Mouse (Mus musculus): ENCODE data around the gene Ptov1. TPM values are rescaled to one million over a fixed set of nuclear protein-coding genes. Genes with fewer than 3 reads are reported as not detected.

The Ptov1 gene
- polyA plus RNA-seq, 1 experiment from 2014 or later: 517 TPM

- WGBS: 78% methylated on average over 24 of the region's 24 CpGs
- Histone ChIP-seq H3K27ac (no peak overlapping the region), H3K9me3 (no peaks in the 10 kb centered on the region), H3K4me3 (no peak overlapping the region), H3K27me3 (replicated peaks) (no peaks in the 10 kb centered on the region), H3K9ac (no peak overlapping the region), H3K36me3 (replicated peaks) (peaks cover 25% of the 10 kb centered on the region), H3K4me1 (peaks cover 51% of the 10 kb centered on the region), H3K4me2 (no peak overlapping the region)
- ATAC-seq (replicated peaks): no peak
These were observed 4.7 kb downstream of the Ptov1 start for GRCm38 (mm10) chr7:44864595-44865542.

GRCm38 (mm10) chr7:44863982-44864494 is 5.5 kb downstream of the Ptov1 start:
- H3K9me3 ChIP-seq: no peaks in the 10 kb centered on the region
- no peak overlapping the region for H3K4me3 ChIP-seq
- 85% methylated on average over 11 of the region's 11 CpGs for WGBS
- peaks cover 25% of the 10 kb centered on the region for H3K36me3 ChIP-seq (replicated peaks)
- no peak overlapping the region for H3K4me2 ChIP-seq
- no peak overlapping the region for H3K27ac ChIP-seq
- no peaks in the 10 kb centered on the region for H3K27me3 ChIP-seq (replicated peaks)
- H3K4me1 ChIP-seq: peaks cover 51% of the 10 kb centered on the region
- ATAC-seq (replicated peaks): no peak
- no peak overlapping the region for H3K9ac ChIP-seq

- Histone ChIP-seq H3K27ac (no peak overlapping the region), H3K27me3 (replicated peaks) (no peaks in the 10 kb centered on the region), H3K9ac (no peak overlapping the region), H3K4me2 (no peak overlapping the region), H3K9me3 (no peaks in the 10 kb centered on the region), H3K4me3 (no peak overlapping the region), H3K4me1 (peaks cover 53% of the 10 kb centered on the region), H3K36me3 (replicated peaks) (peaks cover 25% of the 10 kb centered on the region)
- 91% methylated on average over 14 of the region's 14 CpGs for WGBS
- no peak for ATAC-seq (replicated peaks)
These were observed 6.4 kb downstream of the Ptov1 start for GRCm38 (mm10) chr7:44863210-44863609.

GRCm38 (mm10) chr7:44862434-44862833 is 7.2 kb downstream of the Ptov1 start:
- Histone ChIP-seq H3K27ac (no peak overlapping the region), H3K4me2 (no peak overlapping the region), H3K4me3 (no peak overlapping the region), H3K9ac (no peak overlapping the region), H3K9me3 (no peaks in the 10 kb centered on the region), H3K27me3 (replicated peaks) (no peaks in the 10 kb centered on the region), H3K4me1 (peaks cover 53% of the 10 kb centered on the region), H3K36me3 (replicated peaks) (peaks cover 25% of the 10 kb centered on the region)
- no peak for ATAC-seq (replicated peaks)
- 88% methylated on average over 8 of the region's 8 CpGs for WGBS

GRCm38 (mm10) chr7:44861429-44861816 is 8.2 kb downstream of the Ptov1 start:
- no peak overlapping the region for H3K4me2 ChIP-seq
- H3K4me1 ChIP-seq: peaks cover 46% of the 10 kb centered on the region
- H3K4me3 ChIP-seq: no peak overlapping the region
- peaks cover 25% of the 10 kb centered on the region for H3K36me3 ChIP-seq (replicated peaks)
- no peak overlapping the region for H3K27ac ChIP-seq
- H3K9ac ChIP-seq: no peak overlapping the region
- no peak for ATAC-seq (replicated peaks)
- no peaks in the 10 kb centered on the region for H3K9me3 ChIP-seq
- H3K27me3 ChIP-seq (replicated peaks): no peaks in the 10 kb centered on the region
- 76% methylated on average over 14 of the region's 14 CpGs for WGBS

- WGBS: 52% methylated on average over 22 of the region's 22 CpGs
- Histone ChIP-seq H3K9me3 (no peaks in the 10 kb centered on the region), H3K27ac (peak overlapping the region; percentile 27; the same call in 1 of the 2 replicates), H3K36me3 (replicated peaks) (peaks cover 25% of the 10 kb centered on the region), H3K4me3 (no peak overlapping the region; the same call in 1 of the 2 replicates), H3K9ac (no peak overlapping the region), H3K4me2 (no peak overlapping the region; the same call in 1 of the 2 replicates), H3K27me3 (replicated peaks) (no peaks in the 10 kb centered on the region), H3K4me1 (peaks cover 42% of the 10 kb centered on the region)
- no peak for ATAC-seq (replicated peaks)
These were observed 8.8 kb downstream of the Ptov1 start for GRCm38 (mm10) chr7:44860576-44861428.

- Histone ChIP-seq H3K27ac (no peak overlapping the region), H3K4me3 (no peak overlapping the region), H3K9ac (no peak overlapping the region), H3K9me3 (no peaks in the 10 kb centered on the region), H3K27me3 (replicated peaks) (no peaks in the 10 kb centered on the region), H3K36me3 (replicated peaks) (peaks cover 25% of the 10 kb centered on the region), H3K4me1 (peaks cover 42% of the 10 kb centered on the region), H3K4me2 (no peak overlapping the region)
- no peak for ATAC-seq (replicated peaks)
- 93% methylated on average over 11 of the region's 11 CpGs for WGBS
These were observed 9.7 kb downstream of the Ptov1 start for GRCm38 (mm10) chr7:44859896-44860295.

- WGBS: 27% methylated on average over 8 of the region's 8 CpGs
These were observed 11.7 kb downstream of the Ptov1 start for GRCm38 (mm10) chr7:44857905-44858304.

GRCm38 (mm10) chr7:44857042-44857552 is 12.5 kb downstream of the Ptov1 start, which contains the start of gene Pnkp:
Pnkp (plus strand) TSS chr7:44857139.
- Histone ChIP-seq H3K9me3 (no peaks in the 10 kb centered on the region), H3K27ac (peak within 1 kb of the TSS; percentile 93), H3K4me3 (peak within 1 kb of the TSS; percentile 75), H3K4me1 (peaks cover 57% of the 10 kb centered on the region), H3K27me3 (replicated peaks) (no peaks in the 10 kb centered on the region), H3K4me2 (peak within 1 kb of the TSS; percentile 94), H3K36me3 (replicated peaks) (peaks cover 9% of the 10 kb centered on the region), H3K9ac (peak within 1 kb of the TSS; percentile 96)
- WGBS: under 1% methylated on average over 32 of the region's 32 CpGs
- ATAC-seq (replicated peaks): peak; percentile 70

More at GRCm38 (mm10) chr7:44857905-44858304, 11.7 kb downstream of the Ptov1 start:
- peaks cover 12% of the 10 kb centered on the region for H3K36me3 ChIP-seq (replicated peaks)
- H3K4me1 ChIP-seq: peaks cover 57% of the 10 kb centered on the region
- peak overlapping the region; percentile 94 for H3K4me2 ChIP-seq
- peak overlapping the region; percentile 93; the same call in 1 of the 2 replicates for H3K27ac ChIP-seq
- peak overlapping the region; percentile 96; the same call in 1 of the 2 replicates for H3K9ac ChIP-seq
- peak overlapping the region; percentile 75 for H3K4me3 ChIP-seq
- no peak for ATAC-seq (replicated peaks)
- H3K27me3 ChIP-seq (replicated peaks): no peaks in the 10 kb centered on the region
- no peaks in the 10 kb centered on the region for H3K9me3 ChIP-seq

GRCm38 (mm10) chr7:44856265-44856916 is 13.2 kb downstream of the Ptov1 start:
- H3K4me3 ChIP-seq: peak overlapping the region; percentile 75
- 68% methylated on average over 9 of the region's 9 CpGs for WGBS
- peak overlapping the region; percentile 93 for H3K27ac ChIP-seq
- peaks cover 59% of the 10 kb centered on the region for H3K4me1 ChIP-seq
- H3K9me3 ChIP-seq: no peaks in the 10 kb centered on the region
- peak overlapping the region; percentile 94 for H3K4me2 ChIP-seq
- H3K9ac ChIP-seq: no peak overlapping the region
- no peak for ATAC-seq (replicated peaks)
- H3K36me3 ChIP-seq (replicated peaks): peaks cover 8% of the 10 kb centered on the region; the same call in 1 of the 2 replicates
- H3K27me3 ChIP-seq (replicated peaks): no peaks in the 10 kb centered on the region

- Histone ChIP-seq H3K4me3 (peak overlapping the region; percentile 41), H3K27ac (peak overlapping the region; percentile 82), H3K4me2 (peak overlapping the region; percentile 60), H3K9me3 (no peaks in the 10 kb centered on the region), H3K36me3 (replicated peaks) (peaks cover 8% of the 10 kb centered on the region; the same call in 1 of the 2 replicates), H3K9ac (peak overlapping the region; percentile 47; the same call in 1 of the 2 replicates), H3K27me3 (replicated peaks) (no peaks in the 10 kb centered on the region), H3K4me1 (peaks cover 59% of the 10 kb centered on the region)
- no peak for ATAC-seq (replicated peaks)
- WGBS: 32% methylated on average over 10 of the region's 10 CpGs
These were observed 14.6 kb downstream of the Ptov1 start for GRCm38 (mm10) chr7:44855036-44855435.

Measured in midbrain, embryonic 15.5 days (tissue).